ENCODE assay signal across 22 mouse cellular contexts in the genomic region with DNA sequence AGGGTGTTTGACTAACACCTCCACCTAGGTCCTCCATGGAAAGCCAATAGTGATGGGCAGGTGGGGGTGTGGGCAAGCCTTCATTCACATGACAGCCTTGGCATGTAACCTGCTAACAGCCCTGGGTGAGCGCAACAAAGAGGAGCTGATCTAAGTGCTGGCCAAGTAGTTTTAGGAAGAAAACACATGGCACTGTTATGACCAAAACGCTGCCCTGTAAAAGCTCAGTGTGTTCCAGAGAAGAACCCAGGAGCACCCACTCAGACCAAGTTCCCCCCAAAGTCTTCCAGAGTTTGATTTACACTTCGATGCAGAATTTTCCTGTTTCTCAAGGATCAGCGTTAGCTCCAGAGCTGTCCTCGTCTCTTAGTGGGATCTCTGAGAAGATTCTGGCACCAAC.
"Had no signal": no experiment of that assay in that cellular context is flagged by ENCODE, and none has a peak within 500 bp of the region (broad histone marks: within the 10 kb centered on the region; RNA-seq: fewer than 3 reads in every experiment).

No protein-coding gene starts in this region.

- H3K9me3 ChIP-seq: embryonic facial prominence, embryonic 12.5 days; embryonic facial prominence, embryonic 13.5 days; embryonic facial prominence, embryonic 15.5 days; forebrain, embryonic 10.5 days; forebrain, embryonic 12.5 days; forebrain, embryonic 13.5 days; forebrain, embryonic 15.5 days had no signal

- DNase-seq: cerebellum, adult 2 months; cerebellum, adult 8-10 months; cerebellum, adult 9-10 months; cerebellum, postnatal 14 days; cerebellum, postnatal 25 days; cerebellum, postnatal 36 days; embryo, embryonic 11 days; forebrain, postnatal 0 days; gastrocnemius, postnatal 10 days; gastrocnemius, postnatal 14 days; gastrocnemius, postnatal 25 days; gastrocnemius, postnatal 36 days; heart, adult 2 months had no signal

- H3K27ac ChIP-seq: embryonic facial prominence, embryonic 12.5 days; embryonic facial prominence, embryonic 13.5 days; embryonic facial prominence, embryonic 15.5 days; forebrain, embryonic 10.5 days; forebrain, embryonic 12.5 days; forebrain, embryonic 13.5 days; forebrain, embryonic 15.5 days; gastrocnemius, adult 2 months; heart, adult 2 months had no signal

- H3K36me3 ChIP-seq: embryonic facial prominence, embryonic 12.5 days; embryonic facial prominence, embryonic 13.5 days; embryonic facial prominence, embryonic 15.5 days; forebrain, embryonic 10.5 days; forebrain, embryonic 12.5 days; forebrain, embryonic 15.5 days had no signal

- H3K4me3 ChIP-seq: embryonic facial prominence, embryonic 12.5 days; embryonic facial prominence, embryonic 13.5 days; embryonic facial prominence, embryonic 15.5 days; erythroblast, embryonic 14.5 days; forebrain, embryonic 10.5 days; forebrain, embryonic 12.5 days; forebrain, embryonic 13.5 days; forebrain, embryonic 15.5 days; gastrocnemius, adult 2 months; heart, adult 2 months had no signal

- H3K27me3 ChIP-seq: embryonic facial prominence, embryonic 12.5 days; embryonic facial prominence, embryonic 13.5 days; embryonic facial prominence, embryonic 15.5 days; forebrain, embryonic 12.5 days; forebrain, embryonic 13.5 days; forebrain, embryonic 15.5 days had no signal

- H3K4me1 ChIP-seq: embryonic facial prominence, embryonic 12.5 days; embryonic facial prominence, embryonic 13.5 days; embryonic facial prominence, embryonic 15.5 days; forebrain, embryonic 10.5 days; forebrain, embryonic 12.5 days; forebrain, embryonic 13.5 days; forebrain, embryonic 15.5 days had no signal
